Mouse (Mus musculus) MEL (cell line): ENCODE data around the gene Wnk4. TPM values are rescaled to one million over a fixed set of nuclear protein-coding genes. Genes with fewer than 3 reads are reported as not detected.
A peak's percentile ranks its signal among the peaks of the same experiment; 100 is the strongest.

ENCODE experiments used
- DNase-seq: peaks from one replicate; pipeline ENCODE4 v3.0.0; 2011; ENCODE audit warnings: low read depth, low spot score
- H3K27ac ChIP-seq: 2 replicates; pipeline ENCODE4 v1.5.1; 2012; ENCODE audit warnings: low read depth, mild to moderate bottlenecking, control low read depth, low read length, moderate library complexity; ENCODE audit not compliant: control insufficient read depth
- H3K27me3 ChIP-seq, 2 experiments: fragments of 150-350 bp in 1 of 2; sonication (generic) in 1 of 2; 2 replicates each; pipeline ENCODE4 v1.6.1; 2012; ENCODE audit warnings: low read length in 2 of 2, mild to moderate bottlenecking in 2 of 2, improper control_type of control experiment in 1 of 2, moderate library complexity in 1 of 2; ENCODE audit not compliant: insufficient read depth in 2 of 2, control insufficient read depth in 1 of 2
- H3K36me3 ChIP-seq, 2 experiments: 2 replicates each; pipeline ENCODE4 v1.6.1; 2012 to 2014; ENCODE audit warnings: low read length in 2 of 2, improper control_type of control experiment in 1 of 2, inconsistent platforms in 1 of 2, mild to moderate bottlenecking in 1 of 2; ENCODE audit not compliant: insufficient read depth in 2 of 2, control insufficient read depth in 1 of 2
- H3K4me1 ChIP-seq, 2 experiments: fragments of 150-350 bp in 1 of 2; sonication (generic) in 1 of 2; 2 replicates each; pipeline ENCODE4 v1.6.1; 2012; ENCODE audit warnings: low read length in 2 of 2, improper control_type of control experiment in 1 of 2, mild to moderate bottlenecking in 1 of 2; ENCODE audit not compliant: insufficient read depth in 2 of 2, control insufficient read depth in 1 of 2
- H3K4me3 ChIP-seq, 2 experiments: fragments of 150-350 bp in 1 of 2; sonication (generic) in 1 of 2; 2 replicates each; pipeline ENCODE4 v1.5.1; 2012; ENCODE audit warnings: low read depth in 2 of 2, low read length in 2 of 2, mild to moderate bottlenecking in 2 of 2, moderate library complexity in 2 of 2, control low read depth in 1 of 2, improper control_type of control experiment in 1 of 2; ENCODE audit not compliant: control insufficient read depth in 1 of 2, insufficient read depth in 1 of 2
- H3K79me2 ChIP-seq: 2 replicates; pipeline ENCODE4 v1.6.1; 2012; ENCODE audit warnings: mild to moderate bottlenecking, low read length, moderate library complexity; ENCODE audit not compliant: control insufficient read depth, poor library complexity, insufficient read depth
- H3K9ac ChIP-seq: 2 replicates; pipeline ENCODE4 v1.6.1; 2012; ENCODE audit warnings: low read depth, mild to moderate bottlenecking, control low read depth, low read length, moderate library complexity; ENCODE audit not compliant: control insufficient read depth, poor library complexity, severe bottlenecking
- H3K9me3 ChIP-seq: fragments of 150-350 bp; sonication (generic); replicated peaks from 2 replicates; pipeline ENCODE4 v1.6.1; 2012; ENCODE audit warnings: mild to moderate bottlenecking, low read length, improper control_type of control experiment, moderate library complexity; ENCODE audit not compliant: insufficient read depth
- CHD2 ChIP-seq: IDR thresholded peaks from 2 replicates; pipeline ENCODE4 v1.6.1; 2011; ENCODE audit warnings: low read length, improper control_type of control experiment
- E2F4 ChIP-seq: IDR thresholded peaks from 2 replicates; pipeline ENCODE4 v1.6.1; 2011; ENCODE audit warnings: low read depth, low read length, improper control_type of control experiment, borderline replicate concordance
- EP300 ChIP-seq, 2 experiments: IDR thresholded peaks; 2 replicates each; pipeline ENCODE4 v1.6.1; 2011; ENCODE audit warnings: improper control_type of control experiment in 2 of 2, low read length in 2 of 2, low read depth in 1 of 2, mild to moderate bottlenecking in 1 of 2
- ETS1 ChIP-seq: IDR thresholded peaks from 2 replicates; pipeline ENCODE4 v1.6.1; 2012; ENCODE audit warnings: low read depth, mild to moderate bottlenecking, inconsistent platforms, low read length, improper control_type of control experiment, moderate library complexity
- GABPA ChIP-seq: IDR thresholded peaks from 2 replicates; pipeline ENCODE4 v1.6.1; 2012; ENCODE audit warnings: low read depth, mild to moderate bottlenecking, inconsistent platforms, low read length, improper control_type of control experiment, moderate library complexity
- GATA1 ChIP-seq: IDR thresholded peaks from 2 replicates; pipeline ENCODE4 v1.6.1; 2011; ENCODE audit warnings: low read depth, low read length, improper control_type of control experiment
- MAFK ChIP-seq: IDR thresholded peaks from 2 replicates; pipeline ENCODE4 v1.6.1; 2011; ENCODE audit warnings: low read depth, mild to moderate bottlenecking, low read length, improper control_type of control experiment, borderline replicate concordance
- MAX ChIP-seq: IDR thresholded peaks from 2 replicates; pipeline ENCODE4 v1.6.1; 2011; ENCODE audit warnings: low read length, improper control_type of control experiment
- MAZ ChIP-seq: IDR thresholded peaks from 2 replicates; pipeline ENCODE4 v1.6.1; 2012; ENCODE audit warnings: low read depth, mild to moderate bottlenecking, inconsistent platforms, low read length, improper control_type of control experiment
- MXI1 ChIP-seq: IDR thresholded peaks from 2 replicates; pipeline ENCODE4 v1.6.1; 2011; ENCODE audit warnings: mild to moderate bottlenecking, low read depth, low read length, improper control_type of control experiment
- MYC ChIP-seq: IDR thresholded peaks from 2 replicates; pipeline ENCODE4 v1.6.1; 2011; ENCODE audit warnings: low read depth, mild to moderate bottlenecking, low read length, improper control_type of control experiment, moderate library complexity
- NRF1 ChIP-seq: IDR thresholded peaks from 2 replicates; pipeline ENCODE4 v1.6.1; 2014; ENCODE audit warnings: low read depth, mild to moderate bottlenecking, inconsistent platforms, low read length, improper control_type of control experiment, moderate library complexity; ENCODE audit not compliant: poor library complexity, insufficient read depth, severe bottlenecking
- POLR2AphosphoS5 ChIP-seq: IDR thresholded peaks from 2 replicates; pipeline ENCODE4 v1.6.1; 2012; ENCODE audit warnings: low read depth, borderline replicate concordance, mild to moderate bottlenecking, inconsistent platforms, low read length, moderate library complexity, mixed read lengths
- RCOR1 ChIP-seq: IDR thresholded peaks from 2 replicates; pipeline ENCODE4 v1.6.1; 2012; ENCODE audit warnings: low read depth, mild to moderate bottlenecking, inconsistent platforms, low read length, improper control_type of control experiment
- SIN3A ChIP-seq: IDR thresholded peaks from 2 replicates; pipeline ENCODE4 v1.6.1; 2012; ENCODE audit warnings: low read length, improper control_type of control experiment, inconsistent platforms
- SMC3 ChIP-seq: IDR thresholded peaks from 2 replicates; pipeline ENCODE4 v1.6.1; 2011; ENCODE audit warnings: low read depth, low read length, improper control_type of control experiment
- TAL1 ChIP-seq: IDR thresholded peaks from 2 replicates; pipeline ENCODE4 v1.6.1; 2012; ENCODE audit warnings: mild to moderate bottlenecking, inconsistent platforms, low read length, moderate library complexity, mixed read lengths
- TCF12 ChIP-seq: IDR thresholded peaks from 2 replicates; pipeline ENCODE4 v1.6.1; 2014; ENCODE audit warnings: low read depth, mild to moderate bottlenecking, inconsistent platforms, low read length, improper control_type of control experiment, moderate library complexity
- UBTF ChIP-seq: IDR thresholded peaks from 2 replicates; pipeline ENCODE4 v1.6.1; 2012; ENCODE audit warnings: low read depth, mild to moderate bottlenecking, inconsistent platforms, low read length, improper control_type of control experiment, moderate library complexity, borderline replicate concordance; ENCODE audit not compliant: insufficient read depth
- ZKSCAN1 ChIP-seq: IDR thresholded peaks from 2 replicates; pipeline ENCODE4 v1.6.1; 2012; ENCODE audit warnings: low read depth, mild to moderate bottlenecking, inconsistent platforms, low read length, improper control_type of control experiment, moderate library complexity
- ZNF384 ChIP-seq: IDR thresholded peaks from 2 replicates; pipeline ENCODE4 v1.6.1; 2012; ENCODE audit warnings: low read depth, mild to moderate bottlenecking, inconsistent platforms, low read length, improper control_type of control experiment
- polyA plus RNA-seq, 2 experiments: library from polyadenylated mRNA; stranded (reverse) in 1 of 2; unstranded in 1 of 2; fragments of >175 nt in 1 of 2; fragments of >200 nt in 1 of 2; gene quantifications; 2 replicates each; pipeline versions ENCODE4 v1.2.1 to v1.2.4; 2012; ENCODE audit warnings: low replicate concordance in 2 of 2, low read depth in 1 of 2; ENCODE audit not compliant: insufficient read length in 2 of 2, insufficient read depth in 1 of 2, missing spikeins in 1 of 2
- total RNA-seq: library from RNA; depleted of rRNA; stranded (reverse); fragments of 300-350 nt; gene quantifications from 2 replicates; pipeline ENCODE4 v1.2.3, GENCODE M21; 2012

The Wnk4 gene
- total and polyA plus RNA-seq, 3 experiments: 0.92 to 3.4 TPM; not detected in 1

GRCm38 (mm10) chr11:101221306-101221986 lies 38.9 kb upstream of the Wnk4 start:
- TF ChIP-seq SMC3 (0 out of 2 replicates have a peak, but pooled peaks have one; percentile 11), ZNF384 (peak; percentile 64), GATA1 (peak; percentile 93), GABPA (no peak), MAX (no peak), ZKSCAN1 (no peak), UBTF (no peak), ETS1 (peak; percentile 64; the same call in 1 of the 2 replicates), SIN3A (peak; percentile 66; the same call in 1 of the 2 replicates), NRF1 (no peak), MXI1 (peak; percentile 50; the same call in 1 of the 2 replicates), POLR2AphosphoS5 (no peak), MAFK (no peak), CHD2 (no peak), E2F4 (no peak), EP300 (IDR thresholded peaks at IDR 0.05; ENCODE audit: low read depth in 1 of 2, low read length in 2 of 2) (peak; percentile 54 to 91), RCOR1 (peak; percentile 68), MAZ (no peak), TAL1 (peak; percentile 29; the same call in 1 of the 2 replicates), MYC (peak; percentile 4; the same call in 1 of the 2 replicates), TCF12 (peak; percentile 43)
- TF ChIP-seq, all 39 proteins: peak for 11
- H3K36me3 ChIP-seq: peaks cover 0 to 19% of the 10 kb centered on the region in 2 experiments; a peak in 2 of 4 replicates
- H3K27ac ChIP-seq: peak overlapping the region; percentile 72

More at GRCm38 (mm10) chr11:101221306-101221986, 38.9 kb upstream of the Wnk4 start:
- Histone ChIP-seq H3K27me3 (no peaks in the 10 kb centered on the region), H3K79me2 (peaks cover 5% of the 10 kb centered on the region; the same call in 1 of the 2 replicates), H3K9me3 (no peaks in the 10 kb centered on the region), H3K4me1 (peaks cover 9 to 20% of the 10 kb centered on the region in 2 experiments), H3K9ac (0 out of 2 replicates have a peak overlapping the region, but pooled peaks have one; percentile 4), H3K4me3 (peak overlapping the region in 1 of 2 experiments; percentile 12; a peak in 1 of 4 replicates)
- DNase-seq: peak; percentile 76
